Mouse (Mus musculus) ES-Bruce4 (cell line): Measurements from ENCODE around the gene Map3k20. TPM values are rescaled to one million over a fixed set of nuclear protein-coding genes. Genes with fewer than 3 reads are reported as not detected.

Experiments
- H3K27ac ChIP-seq: 2 replicates; pipeline ENCODE4 v1.5.1; 2012; ENCODE audit warnings: low read length, inconsistent platforms; ENCODE audit not compliant: insufficient read depth
- H3K27me3 ChIP-seq: 2 replicates; pipeline ENCODE4 v1.6.1; 2012; ENCODE audit warnings: mild to moderate bottlenecking, low read length, inconsistent platforms; ENCODE audit not compliant: control insufficient read depth, poor library complexity, insufficient read depth, severe bottlenecking
- H3K36me3 ChIP-seq: 2 replicates; pipeline ENCODE4 v1.6.1; 2012; ENCODE audit warnings: inconsistent platforms, mild to moderate bottlenecking, low read length, moderate library complexity; ENCODE audit not compliant: control insufficient read depth, poor library complexity, insufficient read depth, severe bottlenecking
- H3K4me1 ChIP-seq: one replicate; pipeline ENCODE4 v1.8.1; 2011; ENCODE audit warnings: low read length; ENCODE audit not compliant: control insufficient read depth, insufficient read depth
- H3K4me3 ChIP-seq: 2 replicates; pipeline ENCODE4 v1.5.1; 2011; ENCODE audit warnings: low read depth, mild to moderate bottlenecking, low read length
- H3K9ac ChIP-seq: 2 replicates; pipeline ENCODE4 v1.6.1; 2012; ENCODE audit warnings: low read depth, mild to moderate bottlenecking, inconsistent platforms; ENCODE audit not compliant: poor library complexity, severe bottlenecking
- H3K9me3 ChIP-seq: replicated peaks from 2 replicates; pipeline ENCODE4 v1.6.1; 2012; ENCODE audit warnings: mild to moderate bottlenecking, low read length, inconsistent platforms; ENCODE audit not compliant: control insufficient read depth, poor library complexity, insufficient read depth, severe bottlenecking
- CTCF ChIP-seq: IDR thresholded peaks from one replicate; pipeline ENCODE4 v1.8.1; 2011; ENCODE audit warnings: low read depth, low read length
- EP300 ChIP-seq: IDR thresholded peaks from 2 replicates; pipeline ENCODE4 v1.6.1; 2011; ENCODE audit warnings: low read depth, low read length; ENCODE audit not compliant: insufficient read depth
- POLR2A ChIP-seq: IDR thresholded peaks from one replicate; pipeline ENCODE4 v1.8.1; 2011; ENCODE audit warnings: low read length; ENCODE audit not compliant: insufficient read depth
- polyA plus RNA-seq: library from polyadenylated mRNA; stranded (reverse); fragments of >200 nt; gene quantifications from 2 replicates; pipeline ENCODE4 v1.2.4, GENCODE M21; 2011; ENCODE audit warnings: low read depth; ENCODE audit not compliant: missing spikeins, insufficient read depth, insufficient read length

The Map3k20 gene
- polyA plus RNA-seq, 1 experiment: 39.0 TPM

DNA sequence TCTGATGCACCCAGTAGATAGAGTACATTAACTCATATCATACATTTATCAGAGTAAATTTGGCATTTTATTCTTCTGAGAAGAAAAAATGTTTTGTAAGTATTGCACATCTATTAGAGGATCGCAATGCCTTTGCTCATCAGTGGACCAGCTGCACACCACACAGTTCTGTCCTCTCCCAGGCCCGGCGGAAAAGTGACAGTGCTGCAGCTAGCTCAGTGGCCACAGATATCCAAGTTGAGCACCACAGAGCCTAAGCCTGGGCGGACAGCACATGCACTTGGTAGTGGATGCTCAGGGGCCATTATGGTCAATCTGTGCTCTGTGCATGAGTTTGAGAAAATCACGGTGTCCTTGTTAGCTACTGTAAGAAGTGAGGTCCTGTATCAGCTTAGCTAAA is 82.4 kb downstream of the Map3k20 start:
- Histone ChIP-seq H3K27me3 (no peaks in the 10 kb centered on the region), H3K9me3 (no peaks in the 10 kb centered on the region), H3K4me3 (no peak overlapping the region), H3K27ac (no peak overlapping the region), H3K4me1 (no peaks in the 10 kb centered on the region), H3K9ac (no peak overlapping the region), H3K36me3 (peaks cover 3% of the 10 kb centered on the region; the same call in 1 of the 2 replicates)
- TF ChIP-seq CTCF: no peak

DNA sequence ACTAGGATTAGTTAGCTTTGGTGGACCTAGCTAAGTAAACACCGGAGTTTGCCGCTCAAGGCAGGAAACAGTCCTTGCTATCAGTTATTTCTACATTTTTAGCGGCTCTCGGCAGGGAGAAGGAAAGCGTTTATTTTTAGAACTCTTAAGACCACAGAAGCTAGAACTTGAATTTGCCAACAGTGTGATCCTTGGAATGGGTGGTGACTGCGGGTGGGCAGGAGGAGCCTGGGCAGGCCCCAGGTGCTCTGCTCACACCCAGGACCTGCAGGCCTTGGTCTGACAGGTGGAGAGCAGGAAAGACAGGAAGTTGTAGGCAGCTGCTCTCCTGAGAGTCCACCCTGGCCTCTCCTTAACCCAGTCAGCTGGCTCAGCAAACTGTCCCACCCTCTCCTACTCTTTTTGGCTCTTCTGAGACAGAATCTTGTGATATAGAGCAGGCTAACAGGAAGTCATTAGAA is 83.7 kb downstream of the Map3k20 start:
- H3K9me3 ChIP-seq: no peaks in the 10 kb centered on the region
- H3K36me3 ChIP-seq: peaks cover 3% of the 10 kb centered on the region; the same call in 1 of the 2 replicates
- H3K4me1 ChIP-seq: no peaks in the 10 kb centered on the region
- no peak overlapping the region for H3K27ac ChIP-seq
- TF ChIP-seq EP300 (no peak), POLR2A (no peak), CTCF (no peak)
- no peaks in the 10 kb centered on the region for H3K27me3 ChIP-seq
- H3K9ac ChIP-seq: no peak overlapping the region
- H3K4me3 ChIP-seq: no peak overlapping the region

DNA sequence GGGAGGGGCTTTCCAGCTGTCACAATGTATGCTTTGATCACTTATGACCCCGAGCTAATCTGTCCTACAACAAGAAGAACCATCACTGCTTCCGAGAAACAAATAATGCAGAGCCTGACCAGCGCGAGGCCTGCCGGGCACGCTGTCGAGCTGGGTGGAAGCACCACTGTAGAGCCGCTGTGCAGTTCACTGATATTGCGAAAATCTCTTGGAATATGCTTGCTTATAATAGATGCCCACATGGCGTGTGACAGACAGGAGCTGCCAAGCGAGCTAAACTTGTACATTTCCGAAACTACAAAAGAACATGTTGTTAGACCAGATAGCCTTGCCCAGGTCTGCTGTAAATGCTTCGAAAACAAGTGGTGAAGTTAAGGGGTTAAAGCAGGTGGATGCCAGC is 86.7 kb downstream of the Map3k20 start:
- H3K4me3 ChIP-seq: no peak overlapping the region
- TF ChIP-seq POLR2A (no peak), CTCF (no peak), EP300 (no peak)
- no peak overlapping the region for H3K27ac ChIP-seq
- no peaks in the 10 kb centered on the region for H3K4me1 ChIP-seq
- no peaks in the 10 kb centered on the region for H3K27me3 ChIP-seq
- peaks cover 3% of the 10 kb centered on the region; the same call in 1 of the 2 replicates for H3K36me3 ChIP-seq
- H3K9me3 ChIP-seq: no peaks in the 10 kb centered on the region
- H3K9ac ChIP-seq: no peak overlapping the region

DNA sequence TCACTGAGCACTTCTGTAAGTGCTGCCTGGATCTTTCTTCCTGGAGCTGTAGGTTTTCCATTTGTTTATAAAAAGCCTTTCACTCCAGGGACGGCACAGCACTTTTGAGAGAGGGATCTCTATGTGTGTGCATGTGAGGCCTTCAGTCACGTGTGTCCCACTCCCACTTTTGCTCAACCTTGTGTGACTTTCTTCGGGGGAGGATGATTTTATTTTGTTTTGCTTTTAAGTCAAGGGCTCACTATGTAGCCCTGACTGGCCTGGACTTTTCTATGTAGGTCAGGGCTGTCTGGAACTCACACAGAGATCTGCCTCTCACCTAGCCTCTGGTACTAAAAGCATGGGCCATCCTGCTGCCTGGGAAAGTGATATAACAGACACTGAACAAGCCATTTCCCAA is 88.6 kb downstream of the Map3k20 start:
- TF ChIP-seq POLR2A: no peak
- TF ChIP-seq CTCF: no peak
- no peak for TF ChIP-seq EP300
- Histone ChIP-seq H3K9ac (no peak overlapping the region), H3K27me3 (no peaks in the 10 kb centered on the region), H3K4me1 (no peaks in the 10 kb centered on the region), H3K4me3 (no peak overlapping the region), H3K36me3 (peaks cover 3% of the 10 kb centered on the region), H3K9me3 (no peaks in the 10 kb centered on the region), H3K27ac (no peak overlapping the region)

DNA sequence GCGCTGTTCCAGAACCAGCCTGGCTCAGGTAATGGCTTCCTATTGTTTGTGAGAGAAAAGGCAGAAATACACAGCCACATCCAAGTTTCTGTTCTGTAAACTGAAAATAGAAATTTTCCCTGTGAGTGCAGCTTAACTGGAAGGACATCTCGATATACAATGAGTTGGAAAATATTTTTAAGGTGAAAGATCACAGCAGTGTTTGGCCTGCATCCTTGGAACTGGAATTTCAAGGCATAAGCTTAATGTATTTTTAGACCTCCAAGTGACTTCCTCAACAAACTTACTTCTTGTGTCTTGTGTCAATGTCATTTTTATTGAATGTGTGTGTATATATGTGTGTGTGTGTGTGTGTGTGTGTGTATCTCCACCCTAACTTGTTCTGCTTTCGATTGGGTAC is 90.4 kb downstream of the Map3k20 start:
- Histone ChIP-seq H3K9me3 (no peaks in the 10 kb centered on the region), H3K9ac (no peak overlapping the region), H3K4me1 (no peaks in the 10 kb centered on the region), H3K27ac (no peak overlapping the region), H3K27me3 (no peaks in the 10 kb centered on the region), H3K4me3 (no peak overlapping the region), H3K36me3 (peaks cover 3% of the 10 kb centered on the region)
- no peak for TF ChIP-seq EP300
- no peak for TF ChIP-seq CTCF
- no peak for TF ChIP-seq POLR2A

DNA sequence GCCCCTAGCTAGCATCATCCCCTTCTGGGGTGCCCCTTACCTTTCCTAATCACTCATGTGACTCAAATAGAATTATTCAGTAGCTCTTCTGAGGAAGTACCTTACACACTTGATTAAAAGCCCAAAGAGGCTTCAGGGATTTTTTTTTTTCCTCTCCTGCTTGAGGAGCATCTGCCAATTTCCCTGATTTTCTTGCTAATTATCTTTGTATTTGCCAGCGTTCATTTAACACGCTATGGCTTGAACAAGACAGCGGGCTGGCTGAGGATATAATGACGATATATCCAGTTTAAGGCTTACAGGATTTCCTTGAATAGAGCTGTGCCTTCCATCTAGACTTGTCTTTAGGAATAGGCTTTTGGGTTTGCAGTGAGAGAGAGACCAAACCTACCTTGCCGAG is 91.5 kb downstream of the Map3k20 start:
- H3K27me3 ChIP-seq: no peaks in the 10 kb centered on the region
- TF ChIP-seq EP300 (no peak), POLR2A (no peak), CTCF (no peak)
- no peak overlapping the region for H3K9ac ChIP-seq
- no peak overlapping the region for H3K27ac ChIP-seq
- no peak overlapping the region for H3K4me3 ChIP-seq
- no peaks in the 10 kb centered on the region; the same call in none of the 2 replicates for H3K36me3 ChIP-seq
- no peaks in the 10 kb centered on the region for H3K4me1 ChIP-seq
- no peaks in the 10 kb centered on the region for H3K9me3 ChIP-seq

GRCm38 (mm10) chr2:72379425-72379824 is 94.0 kb downstream of the Map3k20 start:
- no peak overlapping the region for H3K9ac ChIP-seq
- TF ChIP-seq CTCF: no peak
- no peak for TF ChIP-seq POLR2A
- no peak for TF ChIP-seq EP300

More at GRCm38 (mm10) chr2:72379425-72379824, 94.0 kb downstream of the Map3k20 start:
- Histone ChIP-seq H3K27me3 (no peaks in the 10 kb centered on the region), H3K27ac (no peak overlapping the region), H3K36me3 (no peaks in the 10 kb centered on the region; the same call in none of the 2 replicates), H3K9me3 (no peaks in the 10 kb centered on the region), H3K4me3 (no peak overlapping the region), H3K4me1 (no peaks in the 10 kb centered on the region)
